Mouse (Mus musculus) megakaryocyte, embryonic 14.5 days (primary cell): ENCODE measurements around the gene Tmem266. TPM values are rescaled to one million over a fixed set of nuclear protein-coding genes. Genes with fewer than 3 reads are reported as not detected.

ENCODE experiments used
- H3K27me3 ChIP-seq: replicated peaks from 2 replicates; pipeline ENCODE3; 2012; ENCODE audit warnings: inconsistent platforms
- H3K36me3 ChIP-seq: replicated peaks from 2 replicates; pipeline ENCODE3; 2012; ENCODE audit warnings: low read length, inconsistent platforms, mixed read lengths
- H3K4me1 ChIP-seq: 2 replicates; pipeline ENCODE4 v1.6.1; 2012; ENCODE audit warnings: inconsistent platforms
- H3K4me3 ChIP-seq: replicated peaks from 2 replicates; pipeline ENCODE3; 2012; ENCODE audit warnings: moderate library complexity, mild to moderate bottlenecking, inconsistent platforms
- H3K9me3 ChIP-seq: 2 replicates; pipeline ENCODE4 v1.6.1; 2012; ENCODE audit warnings: inconsistent platforms
- FLI1 ChIP-seq: IDR thresholded peaks from 2 replicates; pipeline ENCODE4 v1.6.1; 2012; ENCODE audit warnings: low read length, inconsistent platforms, mixed read lengths
- GATA1 ChIP-seq: IDR thresholded peaks from 3 replicates; pipeline ENCODE4 v1.6.1; 2012; ENCODE audit warnings: mixed read lengths, low read length, inconsistent platforms, borderline replicate concordance
- polyA plus RNA-seq: library from polyadenylated mRNA; stranded (reverse); fragments of >175 nt; gene quantifications from 2 replicates; pipeline ENCODE4 v1.2.3, GENCODE M21; 2012; ENCODE audit warnings: low replicate concordance; ENCODE audit not compliant: insufficient read depth

The Tmem266 gene
- polyA plus RNA-seq, 1 experiment, result 0.07 TPM

- TF ChIP-seq FLI1 (no peak), GATA1 (no peak)
- Histone ChIP-seq H3K9me3 (no peaks in the 10 kb centered on the region), H3K27me3 (peaks cover 83% of the 10 kb centered on the region), H3K4me1 (peaks cover 28% of the 10 kb centered on the region), H3K36me3 (no peaks in the 10 kb centered on the region), H3K4me3 (no peak overlapping the region)
Observed at GRCm38 (mm10) chr9:55329401-55329800, 2.7 kb downstream of the Tmem266 start.

DNA sequence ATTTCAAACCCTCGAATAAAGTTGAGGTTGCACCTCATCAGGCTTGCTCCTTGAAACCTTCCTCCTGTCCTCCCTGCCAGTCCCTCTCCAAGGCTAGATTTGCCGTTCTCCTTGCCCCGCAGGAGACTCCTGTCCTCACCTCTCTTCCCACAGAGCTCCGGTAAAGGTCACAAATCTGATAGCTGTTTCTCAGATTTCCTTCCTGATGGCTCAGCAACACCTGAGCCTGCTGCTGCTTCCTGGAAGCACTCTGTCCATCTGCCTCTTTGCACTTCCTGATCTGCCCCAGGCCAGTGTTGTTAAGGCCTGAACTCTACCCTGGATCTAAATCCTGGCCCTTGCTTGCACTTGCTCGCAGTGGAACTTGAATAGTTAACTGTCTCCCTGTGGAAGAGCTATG lies 5.8 kb downstream of the Tmem266 start:
- no peaks in the 10 kb centered on the region for H3K36me3 ChIP-seq
- H3K4me1 ChIP-seq, result peaks cover 7% of the 10 kb centered on the region
- no peak overlapping the region for H3K4me3 ChIP-seq
- peaks cover 66% of the 10 kb centered on the region for H3K27me3 ChIP-seq
- TF ChIP-seq GATA1 (no peak), FLI1 (no peak)
- peaks cover 4% of the 10 kb centered on the region for H3K9me3 ChIP-seq

- H3K9me3 ChIP-seq, result peaks cover 8% of the 10 kb centered on the region
- peaks cover 5% of the 10 kb centered on the region; the same call in 1 of the 2 replicates for H3K4me1 ChIP-seq
- no peak overlapping the region for H3K4me3 ChIP-seq
- no peaks in the 10 kb centered on the region for H3K36me3 ChIP-seq
- TF ChIP-seq GATA1 (no peak), FLI1 (no peak)
- peaks cover 65% of the 10 kb centered on the region for H3K27me3 ChIP-seq
Observed at GRCm38 (mm10) chr9:55332949-55333348, 6.2 kb downstream of the Tmem266 start.

GRCm38 (mm10) chr9:55344165-55344564 lies 17.5 kb downstream of the Tmem266 start:
- Histone ChIP-seq H3K4me1 (no peaks in the 10 kb centered on the region), H3K9me3 (no peaks in the 10 kb centered on the region), H3K4me3 (no peak overlapping the region), H3K27me3 (peaks cover 26% of the 10 kb centered on the region), H3K36me3 (no peaks in the 10 kb centered on the region)
- no peak for TF ChIP-seq FLI1

DNA sequence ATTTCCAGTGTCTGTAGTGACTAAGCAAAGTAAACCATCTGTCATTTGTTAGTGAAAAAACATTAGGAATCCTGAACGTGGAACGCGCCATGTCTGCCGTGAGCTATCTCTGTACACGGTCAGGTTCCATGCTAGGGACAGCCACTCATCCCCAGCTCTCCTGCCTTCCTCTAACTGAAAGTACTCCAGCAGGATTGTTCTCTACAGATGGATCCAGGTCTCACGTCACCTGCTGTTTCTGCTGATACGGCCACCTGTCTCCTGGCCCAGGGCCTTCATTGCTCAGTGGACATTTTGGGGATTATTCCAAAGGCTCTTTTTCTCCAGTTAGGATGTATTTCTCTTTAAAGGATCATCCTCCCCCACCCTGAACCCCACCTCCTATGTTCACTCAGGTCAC lies 18.6 kb downstream of the Tmem266 start:
- peaks cover 24% of the 10 kb centered on the region for H3K27me3 ChIP-seq
- no peaks in the 10 kb centered on the region for H3K9me3 ChIP-seq
- no peak overlapping the region for H3K4me3 ChIP-seq
- no peaks in the 10 kb centered on the region for H3K4me1 ChIP-seq
- H3K36me3 ChIP-seq, result no peaks in the 10 kb centered on the region
- TF ChIP-seq FLI1, result no peak
- no peak for TF ChIP-seq GATA1

DNA sequence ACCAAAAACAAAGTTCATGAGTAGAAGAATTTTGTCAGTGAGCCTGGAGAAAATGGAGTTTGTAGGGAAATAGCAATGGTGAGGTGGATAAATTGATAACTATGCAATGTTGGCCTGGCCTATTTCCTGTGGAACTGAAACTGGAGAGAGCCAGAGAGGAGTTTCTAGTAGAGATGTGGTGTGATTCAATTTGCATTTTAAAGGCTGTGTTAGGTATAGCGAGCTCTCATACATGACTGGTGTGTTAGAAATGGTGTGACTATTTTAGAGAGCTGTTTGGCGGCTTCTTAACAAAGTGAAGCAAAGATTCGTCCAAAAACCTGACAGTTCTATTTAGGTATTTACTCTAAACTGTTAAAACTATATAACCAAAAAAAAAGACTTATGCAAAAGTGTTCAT lies 22.0 kb downstream of the Tmem266 start:
- Histone ChIP-seq H3K36me3 (no peaks in the 10 kb centered on the region), H3K9me3 (no peaks in the 10 kb centered on the region), H3K27me3 (peaks cover 40% of the 10 kb centered on the region), H3K4me3 (no peak overlapping the region), H3K4me1 (no peaks in the 10 kb centered on the region)
- TF ChIP-seq FLI1 (no peak), GATA1 (no peak)

GRCm38 (mm10) chr9:55354686-55355085 lies 28.0 kb downstream of the Tmem266 start:
- no peak for TF ChIP-seq GATA1
- TF ChIP-seq FLI1, result no peak

DNA sequence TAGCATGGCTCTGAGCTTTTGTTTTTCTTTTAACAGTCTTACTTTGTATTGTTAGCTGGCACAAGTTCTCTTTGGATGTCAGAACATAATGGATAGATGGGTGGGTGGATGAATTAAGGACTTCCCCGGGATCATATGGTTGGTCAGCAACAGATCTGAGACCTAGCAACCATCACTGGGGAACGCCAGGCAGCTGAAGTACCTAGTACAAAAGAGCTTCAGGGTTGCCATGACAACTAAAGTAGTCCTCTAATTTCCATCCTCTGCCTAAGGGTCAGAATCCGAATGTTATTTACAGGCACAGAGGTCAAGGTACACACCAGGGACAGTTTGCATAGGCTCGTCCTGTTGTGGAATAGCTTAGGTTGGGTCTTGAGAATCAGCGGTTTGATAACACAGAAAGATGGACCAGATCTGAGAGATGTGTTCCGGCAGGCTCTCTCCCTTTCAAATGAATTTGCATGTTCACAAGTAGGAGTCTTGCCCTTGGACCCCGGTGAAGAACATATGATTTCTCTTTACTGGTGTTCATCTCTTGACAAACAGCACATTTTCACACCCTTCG lies 28.6 kb downstream of the Tmem266 start:
- H3K27me3 ChIP-seq, result peaks cover 33% of the 10 kb centered on the region
- TF ChIP-seq FLI1, result no peak
- TF ChIP-seq GATA1, result no peak
- no peaks in the 10 kb centered on the region for H3K4me1 ChIP-seq
- no peaks in the 10 kb centered on the region for H3K9me3 ChIP-seq
- no peak overlapping the region for H3K4me3 ChIP-seq
- H3K36me3 ChIP-seq, result no peaks in the 10 kb centered on the region

More at GRCm38 (mm10) chr9:55354686-55355085, 28.0 kb downstream of the Tmem266 start:
- Histone ChIP-seq H3K36me3 (no peaks in the 10 kb centered on the region), H3K4me1 (no peaks in the 10 kb centered on the region), H3K4me3 (no peak overlapping the region), H3K27me3 (peaks cover 33% of the 10 kb centered on the region), H3K9me3 (no peaks in the 10 kb centered on the region)

- TF ChIP-seq FLI1, result no peak
- no peak for TF ChIP-seq GATA1
- Histone ChIP-seq H3K4me1 (no peaks in the 10 kb centered on the region), H3K36me3 (no peaks in the 10 kb centered on the region), H3K9me3 (no peaks in the 10 kb centered on the region), H3K27me3 (peaks cover 26% of the 10 kb centered on the region), H3K4me3 (no peak overlapping the region)
Observed at GRCm38 (mm10) chr9:55357164-55357563, 30.5 kb downstream of the Tmem266 start.

GRCm38 (mm10) chr9:55360372-55360771 lies 33.7 kb downstream of the Tmem266 start:
- Histone ChIP-seq H3K9me3 (no peaks in the 10 kb centered on the region), H3K4me3 (no peak overlapping the region), H3K27me3 (peaks cover 24% of the 10 kb centered on the region), H3K4me1 (no peaks in the 10 kb centered on the region), H3K36me3 (no peaks in the 10 kb centered on the region)
- TF ChIP-seq GATA1 (no peak), FLI1 (no peak)

DNA sequence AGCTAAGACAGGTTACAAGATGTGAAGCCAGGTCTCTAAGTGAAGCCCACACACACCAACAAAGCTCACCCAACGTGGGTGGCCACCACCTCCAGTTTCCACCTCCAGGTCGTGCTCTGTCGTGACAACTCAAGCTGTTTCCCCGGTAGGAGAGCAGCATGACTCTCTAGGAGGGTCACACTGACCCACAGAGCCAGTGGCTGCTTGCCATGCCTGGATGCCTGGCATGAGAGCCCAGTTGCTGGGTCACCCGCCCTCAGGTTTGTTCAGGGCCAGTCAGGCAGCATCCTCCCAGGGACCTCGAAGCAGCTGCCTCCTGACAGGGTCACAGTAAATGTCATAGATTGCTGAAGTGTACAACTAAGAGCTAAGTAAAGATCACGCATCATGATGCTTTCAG lies 34.1 kb downstream of the Tmem266 start:
- Histone ChIP-seq H3K4me1 (no peaks in the 10 kb centered on the region), H3K36me3 (no peaks in the 10 kb centered on the region), H3K9me3 (no peaks in the 10 kb centered on the region), H3K4me3 (no peak overlapping the region), H3K27me3 (peaks cover 26% of the 10 kb centered on the region)
- no peak for TF ChIP-seq FLI1
- no peak for TF ChIP-seq GATA1
